Mouse (Mus musculus) B cell, adult 67 days (primary cell): ENCODE data around the gene Dnajc21. TPM values are rescaled to one million over a fixed set of nuclear protein-coding genes. Genes with fewer than 3 reads are reported as not detected.

Experiments
- total RNA-seq, 2 experiments: library from RNA; stranded (reverse); gene quantifications; 4 replicates each; pipeline ENCODE4 v1.2.4; 2023

Gene Dnajc21
- 10 to 100 TPM; 33.2 to 35.9 TPM for total RNA-seq

GRCm38 (mm10) chr15:10470151-10470831 is at the start of gene Dnajc21:
Gene Dnajc21 (minus strand): TSS chr15:10470516.

GRCm38 (mm10) chr15:10485484-10486364 is 15.4 kb upstream of the Dnajc21 start, which contains the start of the genes Brix1 and Rad1:
Gene Brix1 (minus strand): TSS chr15:10485947.
Gene Rad1 (plus strand): TSS chr15:10486018.

Other genes starting within 250 kb of the Dnajc21 start
- not detected for gene Gm21973, start 145.1 kb downstream of the Dnajc21 start, total RNA-seq
- not detected for gene Agxt2, start 112.0 kb downstream of the Dnajc21 start, total RNA-seq
- 10 to 100 TPM; 48.1 to 49.8 TPM for gene Brix1, start 15.4 kb upstream of the Dnajc21 start, total RNA-seq
- gene Rad1, start 15.5 kb upstream of the Dnajc21 start, total RNA-seq: 10 to 100 TPM; 34.5 to 40.7 TPM
- not detected for gene Ttc23l, start 88.2 kb upstream of the Dnajc21 start, total RNA-seq
- gene Rai14, start 244.1 kb upstream of the Dnajc21 start, total RNA-seq: not detected